8 mouse cellular contexts compared by ENCODE assay signal in genomic region chr5:135274663-135275396, GRCm38 (mm10). TPM values are rescaled to one million over a fixed set of nuclear protein-coding genes. Genes with fewer than 3 reads are reported as not detected.
DNase-seq lines count a peak whose midpoint lies in the region; ATAC-seq and TF ChIP-seq lines count a peak whose summit lies in the region.

No protein-coding gene starts in this region.

- H3K27ac ChIP-seq in forebrain, embryonic 11.5 days (ENCODE audit: low read depth, low read length) = peak overlapping the region; percentile 1
- no peak overlapping the region for H3K27ac ChIP-seq in intestine, postnatal 0 days (ENCODE audit: low read depth, low read length)
- peak overlapping the region; percentile 14; the same call in 1 of the 2 replicates for H3K27ac ChIP-seq in stomach, embryonic 15.5 days

- DNase-seq in retina, postnatal 1 day = peak; percentile 34
- DNase-seq in retina, embryonic 14.5 days (ENCODE audit: low spot score) = no peak
- peak; percentile 70 for DNase-seq in forebrain, embryonic 11.5 days (ENCODE audit: low spot score)
- DNase-seq in urinary bladder, postnatal 36 days (ENCODE audit: low spot score in 2 of 2) = no peak

- no peaks in the 10 kb centered on the region for H3K36me3 ChIP-seq in forebrain, embryonic 11.5 days (ENCODE audit: control insufficient read depth, insufficient read depth, low read length)
- H3K36me3 ChIP-seq in intestine, postnatal 0 days (ENCODE audit: control insufficient read depth, insufficient read depth) = no peaks in the 10 kb centered on the region
- H3K36me3 ChIP-seq in stomach, embryonic 15.5 days = no peaks in the 10 kb centered on the region

- no peak overlapping the region for H3K4me3 ChIP-seq in forebrain, embryonic 11.5 days (ENCODE audit: low read depth, low read length)
- no peak overlapping the region for H3K4me3 ChIP-seq in intestine, postnatal 0 days (ENCODE audit: low read depth, low read length)
- 0 out of 2 replicates have a peak overlapping the region, but pooled peaks have one; percentile 2 for H3K4me3 ChIP-seq in stomach, embryonic 15.5 days (replicated peaks)

- H3K9me3 ChIP-seq in forebrain, embryonic 11.5 days (ENCODE audit: control insufficient read depth, low read length) = no peaks in the 10 kb centered on the region
- H3K9me3 ChIP-seq in intestine, postnatal 0 days (ENCODE audit: control insufficient read depth) = no peaks in the 10 kb centered on the region
- H3K9me3 ChIP-seq in stomach, embryonic 15.5 days = no peaks in the 10 kb centered on the region

- H3K9ac ChIP-seq in forebrain, embryonic 11.5 days (ENCODE audit: low read length) = peak overlapping the region; percentile 1; the same call in 1 of the 2 replicates
- H3K9ac ChIP-seq in intestine, postnatal 0 days (ENCODE audit: low read depth, low read length) = no peak overlapping the region
- H3K9ac ChIP-seq in stomach, embryonic 15.5 days = no peak overlapping the region

- no peak for TF ChIP-seq CTCF in intestine, postnatal 0 days (IDR thresholded peaks at IDR 0.05; ENCODE audit: low read depth)

- peak overlapping the region; percentile 31; the same call in 1 of the 2 replicates for H3K4me2 ChIP-seq in forebrain, embryonic 11.5 days (ENCODE audit: low read depth, low read length, severe bottlenecking)
- peak overlapping the region; percentile 35; the same call in 1 of the 2 replicates for H3K4me2 ChIP-seq in intestine, postnatal 0 days (replicated peaks; ENCODE audit: low read depth)
- H3K4me2 ChIP-seq in stomach, embryonic 15.5 days = peak overlapping the region; percentile 36

- WGBS in forebrain, embryonic 11.5 days = 11% methylated on average over 15 of the region's 15 CpGs
- WGBS in intestine, postnatal 0 days = 38% methylated on average over 15 of the region's 15 CpGs
- 23% methylated on average over 15 of the region's 15 CpGs for WGBS in stomach, embryonic 15.5 days

- no peaks in the 10 kb centered on the region; the same call in 1 of the 2 replicates for H3K27me3 ChIP-seq in forebrain, embryonic 11.5 days (ENCODE audit: control insufficient read depth, insufficient read depth, low read length)
- H3K27me3 ChIP-seq in intestine, postnatal 0 days (replicated peaks; ENCODE audit: control insufficient read depth, insufficient read depth, low read length) = 0 out of 2 replicates have a peak, but pooled peaks cover 5% of the 10 kb centered on the region
- 0 out of 2 replicates have a peak, but pooled peaks cover 5% of the 10 kb centered on the region for H3K27me3 ChIP-seq in stomach, embryonic 15.5 days (replicated peaks)

- H3K4me1 ChIP-seq in forebrain, embryonic 11.5 days (replicated peaks; ENCODE audit: control insufficient read depth, insufficient read depth, low read length) = peaks cover 13% of the 10 kb centered on the region
- H3K4me1 ChIP-seq in intestine, postnatal 0 days (replicated peaks; ENCODE audit: control insufficient read depth, insufficient read depth, low read length) = no peaks in the 10 kb centered on the region; the same call in 1 of the 2 replicates
- H3K4me1 ChIP-seq in stomach, embryonic 15.5 days = peaks cover 19% of the 10 kb centered on the region; the same call in 1 of the 2 replicates

- ATAC-seq in forebrain, embryonic 11.5 days (replicated peaks; ENCODE audit: low FRiP score) = 0 out of 2 replicates have a peak, but pooled peaks have one; percentile 38
- ATAC-seq in intestine, postnatal 0 days = no peak
- ATAC-seq in stomach, embryonic 15.5 days (ENCODE audit: insufficient read depth, low FRiP score, low read depth) = no peak
- no peak for ATAC-seq in megakaryocyte, adult 5-6 weeks (ENCODE audit: poor library complexity, severe bottlenecking)
- no peak for ATAC-seq in megakaryocyte-erythroid progenitor cell, adult 5-6 weeks (replicated peaks; ENCODE audit: low FRiP score, low TSS enrichment, poor library complexity, severe bottlenecking)

RNA-seq across cellular contexts. Expression of gene Fzd9, which starts 23.8 kb away (rescaled TPM):
- polyA plus RNA-seq in forebrain, embryonic 11.5 days (2014; fragmentation: Nextera tagmentation; extraction: Ambion mirVana) = 19.5 and 19.7 TPM in 2 replicates
- polyA plus RNA-seq in intestine, postnatal 0 days (2015; fragmentation: Nextera tagmentation; extraction: Ambion mirVana) = 0.07 and 0.18 TPM in 2 replicates
- polyA plus RNA-seq in stomach, embryonic 15.5 days (2015; fragmentation: Nextera tagmentation; extraction: Ambion mirVana) = 0.90 and 1.4 TPM in 2 replicates
- not detected in 2 replicates for total RNA-seq in megakaryocyte, adult 5-6 weeks (2015)
- total RNA-seq in megakaryocyte, adult 5-6 weeks (2017) = 0.26 TPM in 1 of 2 replicates, not detected in the other
- total RNA-seq in megakaryocyte-erythroid progenitor cell, adult 5-6 weeks (2014; fragmentation: Nextera tagmentation) = 0.30 and 0.37 TPM in 2 replicates
- total RNA-seq in megakaryocyte-erythroid progenitor cell, adult 5-6 weeks (2017) = 0.38 TPM in 1 of 2 replicates, not detected in the other

Comparison
In these comparisons a context has a peak if more than half of its experiments do, and no peak if none do; other contexts are left out.
1. DNase-seq: peak in retina, postnatal 1 day (single experiment) and forebrain, embryonic 11.5 days (single experiment); none in retina, embryonic 14.5 days (single experiment) and urinary bladder, postnatal 36 days (0 of 2).
2. Peak in every context shown above with its lines, with median percentiles within 50 percentile points of each other: H3K4me2 ChIP-seq.